Mouse (Mus musculus) adrenal gland, postnatal 36 days (tissue): ENCODE measurements around the gene Rsph6a. TPM values are rescaled to one million over a fixed set of nuclear protein-coding genes. Genes with fewer than 3 reads are reported as not detected.
A peak's percentile ranks its signal among the peaks of the same experiment; 100 is the strongest.

Experiments used
- DNase-seq, 2 experiments: peaks; one replicate each; pipeline ENCODE4 v3.0.0; 2021; ENCODE audit warnings: mixed read lengths in 1 of 2
- total RNA-seq, 2 experiments: library from RNA; stranded (reverse); gene quantifications; 2 replicates each; pipeline ENCODE4 v1.2.3; 2021

Gene Rsph6a
- total RNA-seq, 2 experiments from 2014 or later = not detected

DNA sequence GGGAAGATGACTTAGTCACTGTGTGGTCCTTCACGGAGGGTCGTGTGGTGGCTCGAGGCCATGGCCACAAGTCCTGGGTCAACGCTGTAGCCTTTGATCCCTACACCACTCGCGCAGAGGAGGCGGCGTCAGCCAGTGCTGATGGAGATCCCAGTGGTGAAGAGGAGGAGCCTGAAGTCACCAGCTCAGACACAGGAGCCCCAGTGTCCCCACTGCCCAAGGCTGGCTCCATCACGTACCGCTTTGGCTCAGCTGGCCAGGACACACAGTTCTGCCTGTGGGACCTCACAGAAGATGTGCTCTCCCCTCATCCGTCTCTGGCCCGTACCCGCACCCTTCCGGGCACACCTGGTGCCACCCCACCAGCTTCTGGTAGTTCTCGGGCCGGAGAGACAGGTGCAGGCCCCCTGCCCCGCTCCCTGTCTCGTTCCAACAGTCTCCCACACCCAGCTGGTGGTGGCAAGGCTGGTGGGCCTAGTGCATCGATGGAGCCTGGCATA, 26.0 kb downstream of the Rsph6a start:
- DNase-seq = no peak

DNA sequence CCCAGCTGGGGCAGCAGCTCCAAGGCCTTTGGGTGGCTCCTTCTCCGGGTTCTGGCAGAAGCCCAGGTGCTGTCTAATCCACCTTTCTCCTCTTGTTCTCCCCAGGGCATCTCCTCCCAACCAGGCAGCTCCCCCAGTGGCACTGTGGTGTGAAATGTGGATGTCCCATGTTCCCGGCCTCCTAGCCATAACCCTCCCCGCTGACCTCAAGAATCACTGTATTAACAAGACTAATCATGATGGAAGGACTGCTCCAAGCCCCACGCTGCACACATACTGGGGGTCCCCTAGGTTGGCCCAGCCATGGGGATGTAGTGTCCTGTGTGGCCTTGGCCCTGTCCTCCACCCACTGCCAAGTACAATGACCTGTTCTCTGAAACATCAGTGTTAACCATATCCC, 27.7 kb downstream of the Rsph6a start:
- DNase-seq = peak in 1 of 2 experiments; percentile 63

DNA sequence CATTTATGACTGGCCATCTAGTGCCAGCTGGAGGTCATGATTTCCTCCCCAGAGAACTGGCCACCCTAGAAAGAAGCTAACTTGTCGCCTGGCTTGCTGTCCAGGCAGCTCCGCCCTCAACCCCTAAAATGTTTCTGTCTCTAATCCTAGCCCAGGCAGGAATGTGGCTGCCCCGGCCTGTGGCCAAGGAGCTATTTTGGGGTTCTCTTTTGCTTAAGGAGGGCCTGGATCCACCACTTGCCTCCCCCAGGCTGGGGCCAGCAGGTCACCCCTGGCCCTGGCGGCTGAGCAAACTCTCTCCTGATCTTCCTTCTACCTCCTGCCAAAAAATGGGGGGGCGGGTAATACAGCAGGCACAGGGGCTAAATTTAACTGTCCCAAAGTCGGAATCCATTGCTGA, 28.6 kb downstream of the Rsph6a start:
- DNase-seq = peak; percentile 34 to 67

DNA sequence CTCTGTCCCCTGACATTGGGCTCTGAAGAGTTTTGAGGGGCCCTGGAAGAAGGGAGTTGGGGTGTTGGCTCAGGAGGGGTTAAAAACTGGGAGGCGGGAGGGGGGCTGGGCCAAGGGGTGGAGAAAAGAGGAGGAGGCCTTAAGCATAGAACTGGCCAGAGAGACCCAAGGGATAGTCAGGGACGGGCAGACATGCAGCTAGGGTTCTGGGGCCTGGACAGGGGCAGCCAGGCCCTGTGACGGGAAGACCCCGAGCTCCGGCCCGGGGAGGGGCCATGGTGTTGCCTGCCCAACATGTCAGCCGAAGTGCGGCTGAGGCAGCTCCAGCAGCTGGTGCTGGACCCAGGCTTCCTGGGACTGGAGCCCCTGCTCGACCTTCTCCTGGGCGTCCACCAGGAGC, 29.2 kb downstream of the Rsph6a start, which contains the start of gene Dmpk:
Dmpk (plus strand) TSS at position 149 of the 400 bp plus-strand sequence.
- DNase-seq = peak; percentile 67 to 80

DNA sequence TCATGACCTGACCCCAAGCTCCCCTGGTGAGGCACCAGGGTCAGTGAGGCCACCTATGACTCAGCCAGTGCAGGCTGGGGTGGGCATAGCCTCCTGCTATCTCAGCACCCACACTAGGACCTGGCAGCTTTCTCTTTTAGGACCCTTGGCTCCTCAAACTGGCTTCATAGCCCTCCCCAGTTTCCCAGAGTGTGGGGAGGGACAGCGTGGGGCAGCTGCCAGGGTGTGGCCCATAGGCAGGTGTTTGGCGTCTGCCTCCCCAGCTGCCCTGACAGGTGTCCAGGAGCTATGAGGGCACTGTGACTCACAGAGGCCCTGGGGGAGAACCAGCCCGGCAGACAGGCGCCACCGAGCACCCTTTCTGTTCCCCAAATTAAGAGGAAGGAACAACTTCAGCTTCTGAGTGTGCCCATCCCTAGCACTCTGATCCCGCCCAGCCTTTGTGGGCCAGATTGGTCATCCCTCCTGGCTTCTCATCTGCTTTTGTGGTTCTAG, 29.8 kb downstream of the Rsph6a start:
- DNase-seq = peak; percentile 61 to 62

DNA sequence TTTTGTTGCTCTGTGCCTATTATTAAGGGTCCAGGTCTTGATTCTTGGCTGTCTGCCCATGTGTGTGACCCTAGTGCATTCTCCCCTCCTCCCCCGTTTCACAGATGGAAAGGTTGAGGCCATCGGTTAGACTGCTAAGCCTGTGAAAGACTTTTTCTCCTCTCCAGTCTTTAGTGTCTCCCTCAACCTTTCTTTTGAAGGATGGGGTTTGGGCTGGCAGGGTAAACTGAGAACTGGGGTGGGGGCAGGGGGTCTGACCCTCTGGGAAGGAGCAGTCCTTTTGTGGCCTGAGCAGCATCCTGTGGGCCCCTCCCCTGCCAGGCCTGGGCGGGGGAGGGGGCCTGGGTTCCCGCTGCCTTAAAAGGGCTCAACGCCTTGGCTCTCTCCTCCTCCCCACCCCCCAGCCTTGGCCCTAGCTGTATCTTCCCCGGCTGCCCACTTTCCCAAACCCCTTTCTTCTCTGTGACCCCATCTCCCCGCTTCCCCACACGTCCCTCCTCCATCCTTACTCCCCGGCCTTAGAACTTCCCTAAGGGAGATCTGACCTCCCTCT, 30.5 kb downstream of the Rsph6a start:
- DNase-seq = peak in 1 of 2 experiments; percentile 55

DNA sequence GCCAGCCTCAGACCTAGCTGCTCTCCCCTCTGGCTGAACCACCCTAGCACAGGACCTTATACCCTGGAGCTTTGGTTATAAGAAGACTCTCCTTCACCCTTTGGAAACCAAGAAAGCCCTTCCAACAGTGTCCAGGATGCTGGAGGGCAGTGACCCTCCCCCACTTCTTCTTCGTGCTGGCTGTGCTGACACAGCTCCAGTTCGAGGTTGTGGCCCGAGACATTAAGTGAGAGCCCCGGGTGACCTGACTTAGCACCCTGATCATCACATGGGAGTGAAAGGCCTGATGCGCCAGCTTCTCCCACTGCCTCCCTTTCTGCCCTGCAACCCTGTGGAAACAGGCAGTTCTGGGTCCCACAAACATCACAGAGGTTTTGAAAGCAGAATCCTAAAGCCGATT, 31.0 kb downstream of the Rsph6a start:
- no peak for DNase-seq

DNA sequence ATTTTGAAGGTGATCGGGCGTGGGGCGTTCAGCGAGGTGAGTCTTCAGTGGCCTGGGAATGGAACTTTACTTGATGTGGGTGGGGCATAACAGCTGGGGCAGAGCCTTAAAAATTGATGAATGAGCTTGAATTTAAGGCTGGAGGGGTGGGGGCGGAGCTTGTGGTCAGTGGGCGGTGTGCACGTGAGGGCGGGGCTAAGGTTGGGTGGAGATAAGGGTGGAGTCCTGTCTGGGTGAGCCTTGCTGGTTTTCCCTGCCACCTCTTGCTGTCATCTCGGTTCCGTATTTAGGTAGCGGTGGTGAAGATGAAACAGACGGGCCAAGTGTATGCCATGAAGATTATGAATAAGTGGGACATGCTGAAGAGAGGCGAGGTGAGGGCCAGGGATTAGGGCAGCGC, 31.6 kb downstream of the Rsph6a start:
- DNase-seq = peak; percentile 87 to 89

DNA sequence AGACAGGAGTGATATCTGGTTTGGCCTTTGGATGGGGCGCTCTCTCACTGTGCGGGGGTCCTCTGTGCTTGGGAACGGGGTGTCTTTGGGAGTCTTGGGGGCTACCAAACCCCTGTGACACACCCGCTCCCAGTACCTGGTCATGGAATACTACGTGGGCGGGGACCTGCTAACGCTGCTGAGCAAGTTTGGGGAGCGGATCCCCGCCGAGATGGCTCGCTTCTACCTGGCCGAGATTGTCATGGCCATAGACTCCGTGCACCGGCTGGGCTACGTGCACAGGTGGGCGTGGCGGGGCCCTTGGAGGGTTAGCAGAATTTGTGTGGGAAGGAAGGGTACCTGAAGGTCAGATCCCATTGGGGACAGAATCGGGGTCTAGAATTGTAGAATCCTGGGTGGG, 32.3 kb downstream of the Rsph6a start:
- no peak for DNase-seq

DNA sequence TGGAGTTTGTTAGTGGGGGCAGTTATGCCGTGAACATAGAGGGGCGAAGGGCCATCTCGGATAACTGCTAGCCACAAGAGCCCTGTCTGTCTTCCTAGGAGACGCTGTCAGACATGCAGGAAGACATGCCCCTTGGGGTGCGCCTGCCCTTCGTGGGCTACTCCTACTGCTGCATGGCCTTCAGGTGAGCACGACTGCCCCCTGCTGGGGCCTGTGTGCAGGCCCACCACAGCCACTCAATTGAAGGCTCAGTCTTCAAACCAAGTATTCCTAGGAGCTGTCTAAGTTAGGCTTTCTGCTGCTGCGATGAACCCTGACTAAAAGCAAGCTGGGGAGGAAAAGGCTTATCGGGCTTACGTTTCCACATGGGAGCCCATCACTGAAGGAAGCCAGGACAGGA, 34.3 kb downstream of the Rsph6a start:
- peak; percentile 66 to 85 for DNase-seq

DNA sequence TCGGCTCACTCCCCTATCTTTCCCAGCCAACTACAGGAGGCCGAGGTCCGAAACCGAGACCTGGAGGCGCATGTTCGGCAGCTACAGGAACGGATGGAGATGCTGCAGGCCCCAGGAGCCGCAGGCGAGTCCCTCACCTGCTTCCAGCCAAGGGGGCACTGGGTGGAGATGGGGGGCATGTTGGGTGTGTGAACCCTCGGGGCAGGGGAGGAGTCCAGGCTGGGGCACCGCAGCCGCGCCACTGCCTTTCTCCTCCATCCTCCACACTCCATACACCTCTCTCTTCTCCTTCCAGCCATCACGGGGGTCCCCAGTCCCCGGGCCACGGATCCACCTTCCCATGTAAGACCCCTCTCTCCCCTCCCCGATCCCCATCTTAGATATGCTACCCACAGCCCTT, 37.4 kb downstream of the Rsph6a start:
- DNase-seq = no peak

DNA sequence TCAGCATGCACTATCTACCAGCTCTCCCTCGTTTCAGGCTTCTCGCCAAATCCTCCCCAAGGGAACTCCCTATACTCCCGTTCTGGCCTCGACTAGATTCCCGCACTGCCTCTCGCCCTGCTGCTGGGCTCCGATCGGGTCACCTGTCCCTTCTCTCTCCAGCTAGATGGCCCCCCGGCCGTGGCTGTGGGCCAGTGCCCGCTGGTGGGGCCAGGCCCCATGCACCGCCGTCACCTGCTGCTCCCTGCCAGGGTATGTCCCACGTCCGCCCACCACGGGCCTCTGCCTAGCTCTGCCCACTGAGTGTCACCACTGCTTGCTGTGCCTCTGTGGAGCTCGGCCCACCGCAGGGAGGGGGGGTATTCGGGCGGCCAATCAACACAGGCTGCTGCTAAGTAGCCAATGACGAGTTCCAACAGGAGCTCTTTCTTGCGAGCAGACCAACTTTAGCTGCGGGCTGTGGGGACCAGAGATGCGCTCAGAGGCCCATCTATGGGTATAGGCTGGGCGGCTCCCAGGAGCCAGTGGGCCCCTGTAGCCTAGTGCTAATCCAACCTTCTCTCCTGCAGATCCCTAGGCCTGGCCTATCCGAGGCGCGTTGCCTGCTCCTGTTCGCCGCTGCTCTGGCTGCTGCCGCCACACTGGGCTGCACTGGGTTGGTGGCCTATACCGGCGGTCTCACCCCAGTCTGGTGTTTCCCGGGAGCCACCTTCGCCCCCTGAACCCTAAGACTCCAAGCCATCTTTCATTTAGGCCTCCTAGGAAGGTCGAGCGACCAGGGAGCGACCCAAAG, 38.1 kb downstream of the Rsph6a start:
- DNase-seq = peak; percentile 71 to 78

DNA sequence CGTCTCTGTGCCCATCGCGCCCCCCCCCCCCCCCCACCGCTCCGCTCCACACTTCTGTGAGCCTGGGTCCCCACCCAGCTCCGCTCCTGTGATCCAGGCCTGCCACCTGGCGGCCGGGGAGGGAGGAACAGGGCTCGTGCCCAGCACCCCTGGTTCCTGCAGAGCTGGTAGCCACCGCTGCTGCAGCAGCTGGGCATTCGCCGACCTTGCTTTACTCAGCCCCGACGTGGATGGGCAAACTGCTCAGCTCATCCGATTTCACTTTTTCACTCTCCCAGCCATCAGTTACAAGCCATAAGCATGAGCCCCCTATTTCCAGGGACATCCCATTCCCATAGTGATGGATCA, 38.7 kb downstream of the Rsph6a start:
- DNase-seq = peak; percentile 92 to 94

DNA sequence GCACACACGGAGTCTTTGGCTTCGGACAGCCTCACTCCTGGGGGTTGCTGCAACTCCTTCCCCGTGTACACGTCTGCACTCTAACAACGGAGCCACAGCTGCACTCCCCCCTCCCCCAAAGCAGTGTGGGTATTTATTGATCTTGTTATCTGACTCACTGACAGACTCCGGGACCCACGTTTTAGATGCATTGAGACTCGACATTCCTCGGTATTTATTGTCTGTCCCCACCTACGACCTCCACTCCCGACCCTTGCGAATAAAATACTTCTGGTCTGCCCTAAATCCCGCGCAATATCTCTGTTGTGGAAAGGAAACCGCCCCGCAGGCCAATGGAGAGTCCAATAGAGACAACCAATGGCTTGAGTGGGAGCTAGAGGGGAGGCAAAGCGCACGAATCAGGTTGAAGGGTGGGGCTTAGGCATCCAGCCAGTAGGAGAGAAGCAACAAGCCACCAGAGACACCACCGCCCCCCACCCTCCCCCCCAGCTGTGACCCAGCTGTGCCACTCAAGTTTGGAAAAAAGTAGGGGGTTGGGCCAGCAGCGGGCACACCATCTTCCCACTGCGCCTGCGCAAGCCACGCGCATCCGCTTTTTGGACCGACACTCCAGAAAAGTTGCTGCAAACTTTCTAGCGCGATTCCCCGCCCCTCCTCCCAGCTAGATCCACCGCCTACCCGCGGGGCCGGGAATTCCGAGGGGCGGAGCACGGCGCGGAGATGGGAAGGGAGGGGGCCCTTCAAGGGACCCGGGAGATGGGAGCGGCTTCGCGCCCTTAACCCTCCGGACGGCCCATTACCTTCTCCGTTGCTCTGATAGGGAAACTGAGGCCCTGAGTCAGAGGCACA, 39.3 kb downstream of the Rsph6a start:
- DNase-seq = peak; percentile 99

DNA sequence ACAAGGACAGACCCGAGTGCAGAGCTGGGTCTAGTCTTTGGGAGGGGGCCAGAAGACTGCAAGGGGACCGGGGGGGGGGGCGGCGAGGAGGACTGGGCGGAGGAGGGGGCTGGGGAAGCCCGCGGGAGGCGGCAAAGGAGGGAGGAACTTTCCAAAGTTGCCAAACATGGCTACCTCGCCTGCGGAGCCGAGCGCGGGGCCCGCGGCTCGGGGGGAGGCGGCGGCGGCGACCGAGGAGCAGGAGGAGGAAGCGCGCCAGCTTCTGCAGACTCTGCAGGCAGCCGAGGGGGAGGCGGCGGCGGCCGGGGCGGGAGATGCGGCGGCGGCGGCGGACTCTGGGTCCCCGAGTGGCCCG, 40.0 kb downstream of the Rsph6a start, which contains the start of gene Six5:
Six5 (plus strand) TSS at position 124 of the 355 bp plus-strand sequence.
- peak; percentile 64 to 74 for DNase-seq

DNA sequence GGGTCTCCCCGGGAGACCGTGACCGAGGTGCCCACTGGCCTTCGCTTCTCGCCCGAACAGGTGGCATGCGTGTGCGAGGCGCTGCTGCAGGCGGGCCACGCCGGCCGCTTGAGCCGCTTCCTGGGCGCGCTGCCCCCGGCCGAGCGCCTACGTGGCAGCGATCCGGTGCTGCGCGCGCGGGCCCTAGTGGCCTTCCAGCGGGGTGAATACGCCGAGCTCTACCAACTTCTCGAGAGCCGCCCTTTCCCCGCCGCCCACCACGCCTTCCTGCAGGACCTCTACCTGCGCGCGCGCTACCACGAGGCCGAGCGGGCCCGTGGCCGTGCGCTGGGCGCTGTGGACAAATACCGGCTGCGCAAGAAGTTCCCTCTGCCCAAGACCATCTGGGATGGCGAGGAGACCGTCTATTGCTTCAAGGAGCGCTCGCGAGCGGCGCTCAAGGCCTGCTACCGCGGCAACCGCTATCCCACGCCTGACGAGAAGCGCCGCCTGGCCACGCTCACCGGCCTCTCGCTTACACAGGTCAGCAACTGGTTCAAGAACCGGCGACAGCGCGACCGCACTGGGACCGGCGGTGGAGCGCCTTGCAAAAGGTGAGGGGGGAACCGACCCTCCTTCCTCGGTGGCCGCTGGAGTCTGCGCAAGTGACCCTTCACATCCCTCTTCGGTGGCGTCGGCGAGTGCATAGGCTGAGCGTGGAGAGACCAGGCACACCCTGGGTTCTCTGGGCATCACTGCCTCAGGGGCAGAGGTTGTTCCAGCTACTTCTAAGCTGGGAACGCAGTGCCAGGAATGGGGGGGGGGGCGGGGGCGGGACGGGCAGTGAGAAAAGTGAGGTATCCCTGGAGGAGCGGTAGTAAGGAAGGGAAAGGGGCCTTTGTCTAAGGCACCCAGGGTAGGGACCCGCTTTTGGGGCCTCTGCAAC, 40.6 kb downstream of the Rsph6a start:
- DNase-seq = peak; percentile 67 to 77

DNA sequence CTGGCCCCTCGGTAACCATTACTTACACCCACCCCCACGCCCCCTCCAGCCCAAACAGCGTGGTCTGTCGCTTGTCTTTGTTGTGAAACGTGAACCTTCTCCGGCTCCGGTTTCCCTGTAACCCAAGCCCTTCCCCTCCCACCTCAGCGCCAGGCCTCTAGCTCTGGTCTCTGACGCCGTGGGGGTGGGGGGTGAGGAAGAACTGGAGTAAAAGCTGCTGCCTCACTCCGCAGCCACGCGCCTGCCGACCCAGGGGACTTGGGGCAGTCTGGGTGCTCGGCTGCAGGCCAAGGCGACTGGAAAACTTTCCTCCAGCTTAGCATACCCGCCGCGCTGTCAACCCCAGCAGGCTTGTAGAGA, 41.2 kb downstream of the Rsph6a start:
- peak; percentile 76 to 91 for DNase-seq

DNA sequence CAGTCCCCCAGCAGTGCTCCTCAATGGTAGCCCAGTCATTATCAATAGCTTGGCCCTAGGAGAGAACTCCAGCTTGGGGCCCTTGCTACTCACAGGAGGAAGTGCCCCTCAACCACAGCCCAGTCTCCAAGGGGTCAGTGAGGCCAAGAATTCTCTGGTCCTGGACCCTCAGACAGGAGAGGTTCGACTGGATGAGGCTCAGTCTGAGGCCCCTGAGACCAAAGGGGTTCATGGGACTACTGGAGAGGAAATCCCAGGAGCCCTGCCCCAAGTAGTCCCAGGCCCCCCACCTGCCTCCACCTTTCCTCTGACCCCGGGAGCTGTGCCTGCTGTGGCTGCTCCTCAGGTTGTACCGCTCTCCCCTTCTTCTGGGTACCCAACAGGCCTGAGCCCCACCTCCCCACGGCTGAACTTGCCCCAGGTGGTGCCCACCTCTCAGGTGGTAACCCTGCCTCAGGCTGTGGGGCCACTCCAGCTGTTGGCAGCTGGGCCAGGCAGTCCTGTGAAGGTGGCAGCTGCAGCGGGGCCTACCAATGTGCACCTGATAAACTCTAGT, 42.0 kb downstream of the Rsph6a start:
- DNase-seq = no peak

DNA sequence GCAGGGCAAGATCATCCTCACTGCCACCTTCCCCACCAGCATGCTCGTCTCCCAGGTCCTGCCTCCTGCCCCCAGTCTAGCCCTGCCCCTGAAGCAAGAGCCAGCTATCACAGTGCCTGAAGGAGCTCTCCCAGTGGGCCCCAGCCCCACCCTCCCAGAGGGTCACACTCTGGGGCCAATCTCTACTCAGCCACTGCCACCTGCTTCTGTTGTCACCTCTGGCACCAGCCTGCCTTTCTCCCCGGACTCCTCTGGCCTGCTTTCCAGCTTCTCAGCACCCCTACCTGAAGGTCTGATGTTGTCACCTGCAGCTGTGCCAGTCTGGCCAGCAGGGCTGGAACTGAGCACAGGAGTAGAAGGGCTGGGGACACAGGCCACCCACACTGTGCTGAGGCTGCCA, 42.7 kb downstream of the Rsph6a start:
- DNase-seq = no peak

DNA sequence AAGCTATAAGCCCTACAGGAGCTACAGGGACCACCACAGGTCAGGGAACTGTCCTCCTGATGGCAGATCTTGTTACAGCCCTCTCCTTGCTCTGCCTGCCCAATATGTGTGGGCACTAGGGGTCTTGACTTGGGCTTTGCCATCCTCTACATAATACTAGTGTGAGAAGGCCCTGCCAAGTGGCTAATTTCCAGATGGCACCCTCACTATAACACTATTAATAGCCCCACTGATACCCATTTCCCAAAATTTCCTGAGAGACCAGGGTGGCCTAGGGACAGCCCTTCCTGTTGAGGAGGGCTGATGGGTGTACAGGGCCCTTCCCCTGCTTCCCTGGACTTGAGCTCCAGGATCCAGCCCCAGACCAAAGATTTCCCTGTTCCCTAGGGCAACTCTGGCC, 43.4 kb downstream of the Rsph6a start:
- DNase-seq = no peak

DNA sequence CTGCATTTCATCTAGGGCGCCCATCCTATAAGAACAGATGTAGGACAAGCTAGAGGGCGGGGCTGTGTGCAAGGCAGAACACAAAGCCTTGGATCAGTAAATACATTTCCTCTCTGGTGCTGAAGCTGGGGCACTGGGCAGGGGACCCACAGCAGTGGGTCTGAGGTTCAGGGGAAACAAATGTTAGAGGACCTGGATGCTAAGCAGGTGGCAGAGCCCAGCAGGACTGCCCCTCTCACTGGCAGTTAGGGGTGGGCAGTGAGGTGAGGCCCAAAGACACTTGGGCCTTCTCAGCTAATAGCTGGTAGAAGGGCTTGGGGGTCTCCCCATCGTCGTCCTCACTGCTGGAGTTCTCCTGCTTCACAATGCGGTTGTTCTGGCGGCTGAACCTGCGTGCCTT, 44.3 kb downstream of the Rsph6a start:
- no peak for DNase-seq
